Mouse (Mus musculus) spleen, adult 10 weeks (tissue): ENCODE data around the gene Tfb2m. TPM values are rescaled to one million over a fixed set of nuclear protein-coding genes. Genes with fewer than 3 reads are reported as not detected.

Source experiments
- polyA plus RNA-seq: library from polyadenylated mRNA; stranded (reverse); fragments of 350-450 nt; fragmentation: Illumina TruSeq; extraction: RNeasy Lipid Tissue Mini Kit (QIAGEN cat#74804); gene quantifications from one replicate; pipeline ENCODE4 v1.2.3, GENCODE M21; 2015; ENCODE audit warnings: low replicate concordance; ENCODE audit not compliant: insufficient read depth

Tfb2m gene
- 48.3 TPM for polyA plus RNA-seq

GRCm38 (mm10) chr1:179545768-179546550 lies at the start of gene Tfb2m, which contains the start of gene Cnst:
Gene Tfb2m (minus strand): TSS chr1:179546267.
Gene Cnst (plus strand): TSS chr1:179546370.

GRCm38 (mm10) chr1:179517713-179518465 lies 28.2 kb downstream of the Tfb2m start, which contains the start of gene Smyd3:
Gene Smyd3 (minus strand): TSS chr1:179518041.

Other genes with a start within 250 kb of the Tfb2m start
- 10.3 TPM for gene Smyd3, start 28.2 kb downstream of the Tfb2m start, polyA plus RNA-seq
- gene Cnst, start 103 bp upstream of the Tfb2m start, polyA plus RNA-seq = 18.6 TPM
- 11.5 TPM for gene Sccpdh, start 121.9 kb upstream of the Tfb2m start, polyA plus RNA-seq
- not detected for gene Kif28, start 199.0 kb upstream of the Tfb2m start, polyA plus RNA-seq